Mouse (Mus musculus) kidney, postnatal 0 days (tissue): ENCODE measurements at regions not wholly inside any gene's neighbourhood (a gene's known extent, or its start where the extent isn't known, plus 50 kb on each side); places are given as distances from the start of the nearest gene placed in this dataset.

Experiments used
- ATAC-seq: fragments of 200-750 bp; cut with Nextera tagmentation; replicated peaks from 2 replicates; pipeline ENCODE4 v1.8.0; 2017; ENCODE audit warnings: low read depth, moderate number of reproducible peaks, moderate TSS enrichment, moderate library complexity; ENCODE audit not compliant: low FRiP score
- DNase-seq: peaks from one replicate; pipeline ENCODE4 v3.0.0-alpha.2; 2016; ENCODE audit warnings: low spot score
- H3K27ac ChIP-seq: fragments of 300-500 bp; sonication (generic); 2 replicates; pipeline ENCODE4 v1.5.1; 2014; ENCODE audit warnings: mild to moderate bottlenecking
- H3K27me3 ChIP-seq: fragments of 300-500 bp; sonication (generic); 2 replicates; pipeline ENCODE4 v1.6.1; 2014; ENCODE audit warnings: low read length, mixed read lengths; ENCODE audit not compliant: insufficient read depth
- H3K36me3 ChIP-seq: fragments of 300-500 bp; sonication (generic); 2 replicates; pipeline ENCODE4 v1.6.1; 2014; ENCODE audit warnings: low read length, mixed read lengths; ENCODE audit not compliant: insufficient read depth
- H3K4me1 ChIP-seq: fragments of 300-500 bp; sonication (generic); replicated peaks from 2 replicates; pipeline ENCODE4 v1.6.1; 2014; ENCODE audit warnings: antibody characterized with exemption, low read length, mixed read lengths; ENCODE audit not compliant: insufficient read depth
- H3K4me2 ChIP-seq: fragments of 300-500 bp; sonication (generic); 2 replicates; pipeline ENCODE4 v1.6.1; 2014; ENCODE audit warnings: mild to moderate bottlenecking, low read length, moderate library complexity, mixed read lengths
- H3K4me3 ChIP-seq: fragments of 300-500 bp; sonication (generic); replicated peaks from 2 replicates; pipeline ENCODE4 v1.5.1; 2014; ENCODE audit warnings: low read depth, low read length
- H3K9ac ChIP-seq: fragments of 300-500 bp; sonication (generic); 2 replicates; pipeline ENCODE4 v1.6.1; 2014; ENCODE audit warnings: low read depth, low read length
- H3K9me3 ChIP-seq: fragments of 300-500 bp; sonication (generic); replicated peaks from 2 replicates; pipeline ENCODE4 v1.6.1; 2016; ENCODE audit warnings: low read length, inconsistent platforms, mixed read lengths
- CTCF ChIP-seq: IDR thresholded peaks from 2 replicates; pipeline ENCODE4 v1.5.1; 2016; ENCODE audit warnings: antibody characterized with exemption, low read depth, mild to moderate bottlenecking, moderate library complexity
- WGBS: fragments of 180-500 bp; shearing (Covaris S2); extraction: QIAGEN DNeasy Blood & Tissue Kit; methylation state at CpG from one replicate; pipeline ENCODE4 v1.1.7; 2014; 5-methylcytosine and 5-hydroxymethylcytosine counted together

DNA sequence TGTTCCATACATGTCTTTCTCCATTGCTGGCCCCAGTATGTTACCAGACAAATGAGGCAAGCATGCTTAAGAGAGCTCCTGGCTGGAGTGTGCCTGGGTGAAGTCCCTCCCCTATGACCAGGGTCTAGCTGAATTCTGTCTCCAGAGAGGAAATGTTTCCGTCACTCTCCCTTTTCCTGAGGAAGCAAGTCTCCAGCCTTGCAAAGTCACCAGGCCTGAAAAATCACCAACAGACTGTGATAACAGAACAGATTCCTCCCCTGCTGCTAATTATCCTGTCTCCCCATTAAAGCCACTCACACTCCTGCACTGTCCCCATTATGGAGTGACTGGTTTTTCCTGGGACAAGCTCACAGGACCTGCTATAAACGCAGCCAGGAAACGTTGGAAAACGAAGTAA is 303.2 kb upstream of the Jag1 start:
- no peaks in the 10 kb centered on the region for H3K27me3 ChIP-seq
- H3K4me1 ChIP-seq: no peaks in the 10 kb centered on the region
- no peak overlapping the region for H3K4me2 ChIP-seq
- TF ChIP-seq CTCF: no peak
- H3K9ac ChIP-seq: no peak overlapping the region
- no peaks in the 10 kb centered on the region for H3K36me3 ChIP-seq
- no peak overlapping the region for H3K27ac ChIP-seq
- no peak overlapping the region for H3K4me3 ChIP-seq
- DNase-seq (peak; percentile 50), ATAC-seq (no peak)
- 26% methylated on average over 4 of the region's 4 CpGs for WGBS
- H3K9me3 ChIP-seq: no peaks in the 10 kb centered on the region

- Histone ChIP-seq H3K36me3 (no peaks in the 10 kb centered on the region), H3K4me1 (no peaks in the 10 kb centered on the region), H3K9ac (no peak overlapping the region), H3K27ac (no peak overlapping the region), H3K27me3 (no peaks in the 10 kb centered on the region), H3K9me3 (no peaks in the 10 kb centered on the region), H3K4me2 (no peak overlapping the region), H3K4me3 (no peak overlapping the region)
- WGBS: 70% methylated on average over 6 of the region's 6 CpGs
- DNase-seq (peak; percentile 23), ATAC-seq (no peak)
- TF ChIP-seq CTCF: no peak
Observed at GRCm38 (mm10) chr2:137417691-137418090, 301.2 kb upstream of the Jag1 start.

- WGBS: 62% methylated on average over 3 of the region's 3 CpGs
Observed at GRCm38 (mm10) chr2:137413432-137413831, 297.0 kb upstream of the Jag1 start.

GRCm38 (mm10) chr2:137409611-137410010 is 293.2 kb upstream of the Jag1 start:
- no peaks in the 10 kb centered on the region for H3K4me1 ChIP-seq
- ATAC-seq (no peak), DNase-seq (no peak)
- H3K4me3 ChIP-seq: no peak overlapping the region
- no peaks in the 10 kb centered on the region for H3K36me3 ChIP-seq
- H3K4me2 ChIP-seq: no peak overlapping the region
- H3K27me3 ChIP-seq: no peaks in the 10 kb centered on the region
- H3K9ac ChIP-seq: no peak overlapping the region
- 81% methylated on average over 2 of the region's 2 CpGs for WGBS
- H3K27ac ChIP-seq: no peak overlapping the region
- H3K9me3 ChIP-seq: no peaks in the 10 kb centered on the region
- no peak for TF ChIP-seq CTCF

More at GRCm38 (mm10) chr2:137413432-137413831, 297.0 kb upstream of the Jag1 start:
- H3K4me1 ChIP-seq: no peaks in the 10 kb centered on the region
- DNase-seq (no peak), ATAC-seq (peak; percentile 54; the same call in 1 of the 2 replicates)
- no peak overlapping the region for H3K4me3 ChIP-seq
- no peaks in the 10 kb centered on the region for H3K36me3 ChIP-seq
- no peak overlapping the region for H3K27ac ChIP-seq
- no peaks in the 10 kb centered on the region for H3K27me3 ChIP-seq
- TF ChIP-seq CTCF: no peak
- H3K4me2 ChIP-seq: no peak overlapping the region
- no peaks in the 10 kb centered on the region for H3K9me3 ChIP-seq
- H3K9ac ChIP-seq: no peak overlapping the region

GRCm38 (mm10) chr2:137408294-137408693 is 291.9 kb upstream of the Jag1 start:
- H3K36me3 ChIP-seq: no peaks in the 10 kb centered on the region
- 55% methylated on average over 2 of the region's 2 CpGs for WGBS
- no peak for DNase-seq
- H3K4me1 ChIP-seq: no peaks in the 10 kb centered on the region
- no peak overlapping the region for H3K27ac ChIP-seq
- no peaks in the 10 kb centered on the region for H3K9me3 ChIP-seq
- no peaks in the 10 kb centered on the region for H3K27me3 ChIP-seq
- TF ChIP-seq CTCF: no peak
- no peak for ATAC-seq
- no peak overlapping the region for H3K4me3 ChIP-seq
- H3K9ac ChIP-seq: no peak overlapping the region
- no peak overlapping the region for H3K4me2 ChIP-seq

DNA sequence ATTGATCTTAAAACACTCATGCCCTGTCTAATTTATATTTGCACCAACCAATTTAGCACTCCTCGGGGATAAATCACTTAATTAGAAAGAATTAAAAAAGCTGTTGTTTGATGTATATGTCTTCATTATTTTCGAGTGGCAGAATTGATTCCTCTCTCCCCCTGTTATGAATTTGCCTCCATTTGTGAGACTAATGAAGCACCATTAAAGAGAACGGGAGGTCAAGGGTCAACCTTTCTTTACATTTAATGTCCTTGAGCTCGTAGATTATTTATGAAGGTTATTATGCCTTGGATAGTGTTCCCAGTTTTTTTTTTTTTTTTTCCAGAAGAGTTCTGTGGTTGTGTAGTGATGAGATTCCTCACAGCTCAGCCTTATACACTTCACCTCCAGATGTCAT is 277.0 kb upstream of the Jag1 start:
- no peak for TF ChIP-seq CTCF
- H3K9me3 ChIP-seq: no peaks in the 10 kb centered on the region
- WGBS: 59% methylated on average over 4 of the region's 4 CpGs
- no peak overlapping the region for H3K4me3 ChIP-seq
- ATAC-seq (no peak), DNase-seq (no peak)
- H3K27me3 ChIP-seq: no peaks in the 10 kb centered on the region
- H3K4me2 ChIP-seq: no peak overlapping the region
- H3K27ac ChIP-seq: no peak overlapping the region
- no peaks in the 10 kb centered on the region for H3K4me1 ChIP-seq
- H3K9ac ChIP-seq: no peak overlapping the region
- no peaks in the 10 kb centered on the region for H3K36me3 ChIP-seq

DNA sequence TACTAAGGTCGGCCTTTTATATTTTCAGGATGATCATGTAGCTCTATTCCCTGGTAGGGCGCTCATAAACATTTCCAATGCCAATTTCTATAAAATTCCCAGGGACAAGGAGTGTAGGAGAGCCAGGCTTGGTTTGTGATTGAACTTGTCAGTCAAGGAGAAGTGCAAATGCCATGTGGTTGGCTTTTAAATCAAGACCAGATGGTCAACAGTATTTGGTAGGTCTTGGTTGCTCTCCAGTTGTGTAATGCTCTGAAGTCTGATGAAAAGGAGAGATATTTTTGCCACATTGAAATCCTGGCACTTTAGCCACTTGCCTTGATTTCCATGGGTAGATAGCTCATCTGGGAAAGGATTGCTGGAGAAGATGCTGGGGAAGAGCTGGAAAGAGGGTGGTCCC is 263.4 kb upstream of the Jag1 start:
- WGBS: 94% methylated on average over 2 of the region's 2 CpGs
- no peaks in the 10 kb centered on the region for H3K9me3 ChIP-seq
- no peaks in the 10 kb centered on the region for H3K36me3 ChIP-seq
- no peak overlapping the region for H3K9ac ChIP-seq
- H3K4me3 ChIP-seq: no peak overlapping the region
- no peak for TF ChIP-seq CTCF
- ATAC-seq: no peak
- H3K4me2 ChIP-seq: no peak overlapping the region
- H3K27ac ChIP-seq: no peak overlapping the region
- H3K27me3 ChIP-seq: no peaks in the 10 kb centered on the region
- DNase-seq: no peak
- H3K4me1 ChIP-seq: no peaks in the 10 kb centered on the region
